In genomic region chr13:40606405-40607271, GRCm38 (mm10) we compare ENCODE assay signal across 8 mouse cellular contexts.
A peak's percentile ranks its signal among the peaks of the same experiment; 100 is the strongest.
DNase-seq lines count a peak whose midpoint lies in the region; ATAC-seq and TF ChIP-seq lines count a peak whose summit lies in the region.

No protein-coding gene starts in this region.

- H3K27ac ChIP-seq in lung, postnatal 0 days (ENCODE audit: low read length) = no peak overlapping the region
- H3K27ac ChIP-seq in forebrain, embryonic 16.5 days (ENCODE audit: low read length) = peak overlapping the region; percentile 38
- H3K27ac ChIP-seq in kidney, embryonic 16.5 days (ENCODE audit: low read length) = no peak overlapping the region
- H3K27ac ChIP-seq in limb, embryonic 12.5 days = no peak overlapping the region

- H3K27me3 ChIP-seq in lung, postnatal 0 days (replicated peaks; ENCODE audit: insufficient read depth, low read length) = no peaks in the 10 kb centered on the region
- H3K27me3 ChIP-seq in forebrain, embryonic 16.5 days (replicated peaks; ENCODE audit: control insufficient read depth, insufficient read depth, low read length) = no peaks in the 10 kb centered on the region
- no peaks in the 10 kb centered on the region for H3K27me3 ChIP-seq in kidney, embryonic 16.5 days (ENCODE audit: insufficient read depth, low read length)
- H3K27me3 ChIP-seq in limb, embryonic 12.5 days = peaks cover 75% of the 10 kb centered on the region

- no peak for TF ChIP-seq CTCF in lung, postnatal 0 days (IDR thresholded peaks at IDR 0.05)

- no peak for ATAC-seq in lung, postnatal 0 days
- peak; percentile 93 for ATAC-seq in forebrain, embryonic 16.5 days
- ATAC-seq in kidney, embryonic 16.5 days (ENCODE audit: low FRiP score, low TSS enrichment) = peak; percentile 82
- 0 out of 2 replicates have a peak, but pooled peaks have one; percentile 26 for ATAC-seq in limb, embryonic 12.5 days (ENCODE audit: insufficient number of reproducible peaks, insufficient read depth, low FRiP score, low TSS enrichment, low read depth)

- H3K36me3 ChIP-seq in lung, postnatal 0 days (ENCODE audit: insufficient read depth, low read length) = no peaks in the 10 kb centered on the region
- no peaks in the 10 kb centered on the region for H3K36me3 ChIP-seq in forebrain, embryonic 16.5 days (ENCODE audit: control insufficient read depth, insufficient read depth)
- H3K36me3 ChIP-seq in kidney, embryonic 16.5 days (ENCODE audit: insufficient read depth, low read length) = no peaks in the 10 kb centered on the region
- no peaks in the 10 kb centered on the region for H3K36me3 ChIP-seq in limb, embryonic 12.5 days

- no peak for TF ChIP-seq EP300 in lung, postnatal 0 days (IDR thresholded peaks at IDR 0.05)

- peak; percentile 6 for DNase-seq in lung, postnatal 0 days (ENCODE audit: low spot score)
- no peak for DNase-seq in lung, postnatal 36 days
- peak; percentile 35 for DNase-seq in right cerebral cortex, postnatal 14 days
- no peak for DNase-seq in natural killer cell, adult 2 months (ENCODE audit: low spot score in 2 of 2)
- no peak for DNase-seq in gastrocnemius, postnatal 36 days

- no peaks in the 10 kb centered on the region for H3K4me1 ChIP-seq in lung, postnatal 0 days (ENCODE audit: insufficient read depth, low read depth, low read length)
- peaks cover 12% of the 10 kb centered on the region for H3K4me1 ChIP-seq in forebrain, embryonic 16.5 days (replicated peaks; ENCODE audit: control insufficient read depth, insufficient read depth, low read length)
- peaks cover 13% of the 10 kb centered on the region for H3K4me1 ChIP-seq in kidney, embryonic 16.5 days (ENCODE audit: insufficient read depth, low read length)
- peaks cover 7% of the 10 kb centered on the region; the same call in 1 of the 2 replicates for H3K4me1 ChIP-seq in limb, embryonic 12.5 days (replicated peaks)

- H3K4me3 ChIP-seq in lung, postnatal 0 days (ENCODE audit: low read depth, low read length) = no peak overlapping the region
- H3K4me3 ChIP-seq in forebrain, embryonic 16.5 days (replicated peaks; ENCODE audit: low read length) = peak overlapping the region; percentile 38
- H3K4me3 ChIP-seq in kidney, embryonic 16.5 days (ENCODE audit: low read length) = peak overlapping the region; percentile 43
- H3K4me3 ChIP-seq in limb, embryonic 12.5 days (replicated peaks) = peak overlapping the region; percentile 30

- no peaks in the 10 kb centered on the region for H3K9me3 ChIP-seq in lung, postnatal 0 days (ENCODE audit: low read length)
- no peaks in the 10 kb centered on the region for H3K9me3 ChIP-seq in forebrain, embryonic 16.5 days (ENCODE audit: control insufficient read depth, low read length)
- H3K9me3 ChIP-seq in kidney, embryonic 16.5 days (ENCODE audit: low read length) = no peaks in the 10 kb centered on the region
- H3K9me3 ChIP-seq in limb, embryonic 12.5 days = no peaks in the 10 kb centered on the region

- H3K4me2 ChIP-seq in lung, postnatal 0 days (replicated peaks; ENCODE audit: low read depth, low read length) = peak overlapping the region; percentile 40
- peak overlapping the region; percentile 53 for H3K4me2 ChIP-seq in forebrain, embryonic 16.5 days (ENCODE audit: low read length)
- H3K4me2 ChIP-seq in kidney, embryonic 16.5 days (replicated peaks; ENCODE audit: low read depth, low read length) = peak overlapping the region; percentile 65
- peak overlapping the region; percentile 56 for H3K4me2 ChIP-seq in limb, embryonic 12.5 days

- intact Hi-C loops in gastrocnemius, postnatal 36 days (cut with DNase I) = no loop called here

- H3K9ac ChIP-seq in lung, postnatal 0 days (replicated peaks; ENCODE audit: low read depth) = no peak overlapping the region
- H3K9ac ChIP-seq in forebrain, embryonic 16.5 days (replicated peaks; ENCODE audit: low read depth, low read length) = peak overlapping the region; percentile 34
- H3K9ac ChIP-seq in kidney, embryonic 16.5 days (replicated peaks; ENCODE audit: low read length) = peak overlapping the region; percentile 63
- H3K9ac ChIP-seq in limb, embryonic 12.5 days (replicated peaks) = peak overlapping the region; percentile 34; the same call in 1 of the 2 replicates

- WGBS in lung, postnatal 0 days = 33% methylated on average over 25 of the region's 25 CpGs
- 12% methylated on average over 25 of the region's 25 CpGs for WGBS in forebrain, embryonic 16.5 days
- WGBS in kidney, embryonic 16.5 days = 27% methylated on average over 25 of the region's 25 CpGs
- 30% methylated on average over 25 of the region's 25 CpGs for WGBS in limb, embryonic 12.5 days

Comparison
In these comparisons a context has a peak if more than half of its experiments do, and no peak if none do; other contexts are left out.
1. DNase-seq: peak in lung, postnatal 0 days (single experiment) and right cerebral cortex, postnatal 14 days (single experiment); none in lung, postnatal 36 days (single experiment), natural killer cell, adult 2 months (0 of 2) and gastrocnemius, postnatal 36 days (0 of 2).
2. Peak in every context shown above with its lines, with median percentiles within 50 percentile points of each other: H3K4me2 ChIP-seq.